In genomic region chr7:3675228-3675548, GRCm38 (mm10) we compare ENCODE assay signal across 13 mouse cellular contexts. TPM values are rescaled to one million over a fixed set of nuclear protein-coding genes. Genes with fewer than 3 reads are reported as not detected.
DNase-seq lines count a peak whose midpoint lies in the region; ATAC-seq lines count a peak whose summit lies in the region.
"Had no signal": no experiment of that assay in that cellular context is flagged by ENCODE, and none has a peak within 500 bp of the region (broad histone marks: within the 10 kb centered on the region; RNA-seq: fewer than 3 reads in every experiment).

No protein-coding gene starts in this region.

- H3K27me3 ChIP-seq in hindbrain, embryonic 13.5 days: no peaks in the 10 kb centered on the region
- H3K27me3 ChIP-seq in hindbrain, embryonic 10.5 days (ENCODE audit: insufficient read depth, poor library complexity, severe bottlenecking): no peaks in the 10 kb centered on the region
- no peaks in the 10 kb centered on the region for H3K27me3 ChIP-seq in liver, embryonic 12.5 days (replicated peaks)
- no peaks in the 10 kb centered on the region for H3K27me3 ChIP-seq in megakaryocyte, embryonic 14.5 days (replicated peaks)
- H3K27me3 ChIP-seq in forebrain, embryonic 13.5 days: no peaks in the 10 kb centered on the region
- H3K27me3 ChIP-seq: heart, embryonic 15.5 days; limb, embryonic 12.5 days; neural tube, embryonic 12.5 days had no signal

- no peak overlapping the region for H3K4me2 ChIP-seq in hindbrain, embryonic 13.5 days
- H3K4me2 ChIP-seq in liver, embryonic 12.5 days: no peak overlapping the region
- H3K4me2 ChIP-seq in forebrain, embryonic 13.5 days: no peak overlapping the region
- H3K4me2 ChIP-seq: heart, embryonic 15.5 days; limb, embryonic 12.5 days; neural tube, embryonic 12.5 days had no signal

- no peak overlapping the region for H3K4me3 ChIP-seq in hindbrain, embryonic 13.5 days
- no peak overlapping the region for H3K4me3 ChIP-seq in hindbrain, embryonic 10.5 days
- no peak overlapping the region for H3K4me3 ChIP-seq in liver, embryonic 12.5 days
- H3K4me3 ChIP-seq in megakaryocyte, embryonic 14.5 days (replicated peaks): peak overlapping the region; percentile 70
- no peak overlapping the region for H3K4me3 ChIP-seq in forebrain, embryonic 13.5 days
- H3K4me3 ChIP-seq: gastrocnemius, adult 2 months; heart, embryonic 15.5 days; limb, embryonic 12.5 days; neural tube, embryonic 12.5 days had no signal

- H3K9me3 ChIP-seq in hindbrain, embryonic 13.5 days: no peaks in the 10 kb centered on the region
- no peaks in the 10 kb centered on the region for H3K9me3 ChIP-seq in hindbrain, embryonic 10.5 days
- H3K9me3 ChIP-seq in liver, embryonic 12.5 days (replicated peaks): no peaks in the 10 kb centered on the region
- no peaks in the 10 kb centered on the region for H3K9me3 ChIP-seq in megakaryocyte, embryonic 14.5 days
- H3K9me3 ChIP-seq in forebrain, embryonic 13.5 days (replicated peaks): no peaks in the 10 kb centered on the region
- H3K9me3 ChIP-seq: embryonic facial prominence, embryonic 10.5 days; heart, embryonic 15.5 days; limb, embryonic 12.5 days; neural tube, embryonic 12.5 days had no signal

- DNase-seq in hindbrain, embryonic 10.5 days (ENCODE audit: low spot score): no peak
- DNase-seq in liver: no peak
- no peak for DNase-seq in thymus, postnatal 4 days

- peaks cover 16% of the 10 kb centered on the region for H3K36me3 ChIP-seq in hindbrain, embryonic 13.5 days
- H3K36me3 ChIP-seq in hindbrain, embryonic 10.5 days: peaks cover 13% of the 10 kb centered on the region; the same call in 1 of the 2 replicates
- peaks cover 4% of the 10 kb centered on the region; the same call in 1 of the 2 replicates for H3K36me3 ChIP-seq in liver, embryonic 12.5 days
- peaks cover 82% of the 10 kb centered on the region for H3K36me3 ChIP-seq in megakaryocyte, embryonic 14.5 days (replicated peaks; ENCODE audit: low read length)
- H3K36me3 ChIP-seq in forebrain, embryonic 13.5 days (ENCODE audit: poor library complexity, severe bottlenecking): peaks cover 6% of the 10 kb centered on the region; the same call in 1 of the 2 replicates
- H3K36me3 ChIP-seq: heart, embryonic 15.5 days had no signal

- ATAC-seq in hindbrain, embryonic 13.5 days (ENCODE audit: low FRiP score): peak; percentile 12; the same call in 1 of the 2 replicates
- peak; percentile 32 for ATAC-seq in liver, embryonic 12.5 days
- 0 out of 2 replicates have a peak, but pooled peaks have one; percentile 27 for ATAC-seq in erythroid progenitor cell, adult 5-6 weeks (replicated peaks; ENCODE audit: low FRiP score, poor library complexity, severe bottlenecking)
- no peak for ATAC-seq in forebrain, embryonic 13.5 days

- 78% methylated on average over 3 of the region's 3 CpGs for WGBS in hindbrain, embryonic 13.5 days
- WGBS in hindbrain, embryonic 10.5 days: 76% methylated on average over 3 of the region's 3 CpGs
- WGBS in liver, embryonic 12.5 days (ENCODE audit: insufficient replicate concordance): 54% methylated on average over 3 of the region's 3 CpGs
- 81% methylated on average over 3 of the region's 3 CpGs for WGBS in forebrain, embryonic 13.5 days

- H3K27ac ChIP-seq in hindbrain, embryonic 13.5 days: no peak overlapping the region
- H3K27ac ChIP-seq in hindbrain, embryonic 10.5 days: no peak overlapping the region
- no peak overlapping the region for H3K27ac ChIP-seq in liver, embryonic 12.5 days
- H3K27ac ChIP-seq in forebrain, embryonic 13.5 days: no peak overlapping the region
- H3K27ac ChIP-seq: embryonic facial prominence, embryonic 10.5 days; gastrocnemius, adult 2 months; heart, embryonic 15.5 days; limb, embryonic 12.5 days; neural tube, embryonic 12.5 days had no signal

- no peak overlapping the region for H3K9ac ChIP-seq in hindbrain, embryonic 13.5 days
- H3K9ac ChIP-seq in liver, embryonic 12.5 days: no peak overlapping the region; the same call in 1 of the 2 replicates
- no peak overlapping the region for H3K9ac ChIP-seq in forebrain, embryonic 13.5 days
- H3K9ac ChIP-seq: heart, embryonic 15.5 days; limb, embryonic 12.5 days; neural tube, embryonic 12.5 days had no signal

- H3K4me1 ChIP-seq in hindbrain, embryonic 13.5 days (replicated peaks): no peaks in the 10 kb centered on the region
- H3K4me1 ChIP-seq in hindbrain, embryonic 10.5 days (replicated peaks): no peaks in the 10 kb centered on the region
- H3K4me1 ChIP-seq in liver, embryonic 12.5 days: peaks cover 8% of the 10 kb centered on the region
- peaks cover 65% of the 10 kb centered on the region for H3K4me1 ChIP-seq in megakaryocyte, embryonic 14.5 days
- no peaks in the 10 kb centered on the region for H3K4me1 ChIP-seq in forebrain, embryonic 13.5 days
- H3K4me1 ChIP-seq: embryonic facial prominence, embryonic 10.5 days; heart, embryonic 15.5 days; limb, embryonic 12.5 days; neural tube, embryonic 12.5 days had no signal

RNA-seq across cellular contexts. Expression of gene Tmc4, which starts 2.2 kb away (rescaled TPM):
- 4.7 and 5.8 TPM in 2 replicates for polyA plus RNA-seq in hindbrain, embryonic 13.5 days (2015; fragmentation: Nextera tagmentation; extraction: Ambion mirVana)
- 3.5 and 5.8 TPM in 2 replicates for polyA plus RNA-seq in hindbrain, embryonic 10.5 days (2016; fragmentation: Nextera tagmentation; extraction: Ambion mirVana)
- polyA plus RNA-seq in liver, embryonic 12.5 days (2016; fragmentation: Nextera tagmentation; extraction: Ambion mirVana): 6.9 and 8.1 TPM in 2 replicates
- total RNA-seq in erythroid progenitor cell, adult 5-6 weeks (2015; ENCODE audit: low replicate concordance): 6.7 TPM in 1 of 2 replicates, not detected in the other
- 0.77 TPM in 1 of 2 replicates, not detected in the other for total RNA-seq in erythroid progenitor cell, adult 5-6 weeks (2017; ENCODE audit: low replicate concordance)
- 3.3 and 9.3 TPM in 2 replicates for polyA plus RNA-seq in megakaryocyte, embryonic 14.5 days (2012; ENCODE audit: insufficient read depth, low replicate concordance)
- 2.1 and 3.4 TPM in 2 replicates for polyA plus RNA-seq in forebrain, embryonic 13.5 days (2015; fragmentation: Nextera tagmentation; extraction: Ambion mirVana)

RNA-seq across cellular contexts. Expression of gene Leng1, which starts 9.5 kb away (rescaled TPM):
- 15.8 and 16.3 TPM in 2 replicates for polyA plus RNA-seq in hindbrain, embryonic 13.5 days (2015; fragmentation: Nextera tagmentation; extraction: Ambion mirVana)
- 19.4 and 23.0 TPM in 2 replicates for polyA plus RNA-seq in hindbrain, embryonic 10.5 days (2016; fragmentation: Nextera tagmentation; extraction: Ambion mirVana)
- polyA plus RNA-seq in liver, embryonic 12.5 days (2016; fragmentation: Nextera tagmentation; extraction: Ambion mirVana): 10.2 and 11.6 TPM in 2 replicates
- total RNA-seq in erythroid progenitor cell, adult 5-6 weeks (2015; ENCODE audit: low replicate concordance): 2.5 and 8.8 TPM in 2 replicates
- 2.7 and 3.0 TPM in 2 replicates for total RNA-seq in erythroid progenitor cell, adult 5-6 weeks (2017; ENCODE audit: low replicate concordance)
- polyA plus RNA-seq in megakaryocyte, embryonic 14.5 days (2012; ENCODE audit: insufficient read depth, low replicate concordance): 5.3 and 22.0 TPM in 2 replicates
- polyA plus RNA-seq in forebrain, embryonic 13.5 days (2015; fragmentation: Nextera tagmentation; extraction: Ambion mirVana): 16.1 and 19.2 TPM in 2 replicates

RNA-seq across cellular contexts. Expression of gene Tsen34, which starts 17.5 kb away (rescaled TPM):
- 233 and 242 TPM in 2 replicates for polyA plus RNA-seq in hindbrain, embryonic 13.5 days (2015; fragmentation: Nextera tagmentation; extraction: Ambion mirVana)
- polyA plus RNA-seq in hindbrain, embryonic 10.5 days (2016; fragmentation: Nextera tagmentation; extraction: Ambion mirVana): 269 and 282 TPM in 2 replicates
- 59.0 and 60.3 TPM in 2 replicates for polyA plus RNA-seq in liver, embryonic 12.5 days (2016; fragmentation: Nextera tagmentation; extraction: Ambion mirVana)
- total RNA-seq in erythroid progenitor cell, adult 5-6 weeks (2015; ENCODE audit: low replicate concordance): 1.7 TPM in 1 of 2 replicates, not detected in the other
- total RNA-seq in erythroid progenitor cell, adult 5-6 weeks (2017; ENCODE audit: low replicate concordance): 3.0 and 3.1 TPM in 2 replicates
- 60.0 and 93.4 TPM in 2 replicates for polyA plus RNA-seq in megakaryocyte, embryonic 14.5 days (2012; ENCODE audit: insufficient read depth, low replicate concordance)
- polyA plus RNA-seq in forebrain, embryonic 13.5 days (2015; fragmentation: Nextera tagmentation; extraction: Ambion mirVana): 227 and 236 TPM in 2 replicates

RNA-seq across cellular contexts. Expression of gene Mboat7, which starts 18.1 kb away (rescaled TPM):
- 64.3 and 69.0 TPM in 2 replicates for polyA plus RNA-seq in hindbrain, embryonic 13.5 days (2015; fragmentation: Nextera tagmentation; extraction: Ambion mirVana)
- 38.9 and 39.2 TPM in 2 replicates for polyA plus RNA-seq in hindbrain, embryonic 10.5 days (2016; fragmentation: Nextera tagmentation; extraction: Ambion mirVana)
- polyA plus RNA-seq in liver, embryonic 12.5 days (2016; fragmentation: Nextera tagmentation; extraction: Ambion mirVana): 24.9 and 27.5 TPM in 2 replicates
- 17.7 and 29.3 TPM in 2 replicates for total RNA-seq in erythroid progenitor cell, adult 5-6 weeks (2015; ENCODE audit: low replicate concordance)
- total RNA-seq in erythroid progenitor cell, adult 5-6 weeks (2017; ENCODE audit: low replicate concordance): 1.0 and 6.4 TPM in 2 replicates
- 210 and 251 TPM in 2 replicates for polyA plus RNA-seq in megakaryocyte, embryonic 14.5 days (2012; ENCODE audit: insufficient read depth, low replicate concordance)
- polyA plus RNA-seq in forebrain, embryonic 13.5 days (2015; fragmentation: Nextera tagmentation; extraction: Ambion mirVana): 36.2 and 41.6 TPM in 2 replicates

RNA-seq across cellular contexts. Expression of gene Rps9, which starts 28.6 kb away (rescaled TPM):
- 948 and 980 TPM in 2 replicates for polyA plus RNA-seq in hindbrain, embryonic 13.5 days (2015; fragmentation: Nextera tagmentation; extraction: Ambion mirVana)
- polyA plus RNA-seq in hindbrain, embryonic 10.5 days (2016; fragmentation: Nextera tagmentation; extraction: Ambion mirVana): 1,151 and 1,302 TPM in 2 replicates
- 1,310 and 1,334 TPM in 2 replicates for polyA plus RNA-seq in liver, embryonic 12.5 days (2016; fragmentation: Nextera tagmentation; extraction: Ambion mirVana)
- total RNA-seq in erythroid progenitor cell, adult 5-6 weeks (2015; ENCODE audit: low replicate concordance): 482 and 547 TPM in 2 replicates
- total RNA-seq in erythroid progenitor cell, adult 5-6 weeks (2017; ENCODE audit: low replicate concordance): 300 and 652 TPM in 2 replicates
- polyA plus RNA-seq in megakaryocyte, embryonic 14.5 days (2012; ENCODE audit: insufficient read depth, low replicate concordance): 123 and 1,094 TPM in 2 replicates
- polyA plus RNA-seq in forebrain, embryonic 13.5 days (2015; fragmentation: Nextera tagmentation; extraction: Ambion mirVana): 1,199 and 1,336 TPM in 2 replicates
